Mouse (Mus musculus) CD4-positive naive resting alpha-beta T cell, adult 57 days (primary cell): ENCODE data around the gene Igflr1. TPM values are rescaled to one million over a fixed set of nuclear protein-coding genes. Genes with fewer than 3 reads are reported as not detected.

ENCODE experiments used
- total RNA-seq: library from RNA; stranded (reverse); gene quantifications from one replicate; pipeline ENCODE4 v1.2.4, GENCODE M21; 2023

Igflr1 gene
- total RNA-seq: 54.7 TPM

DNA sequence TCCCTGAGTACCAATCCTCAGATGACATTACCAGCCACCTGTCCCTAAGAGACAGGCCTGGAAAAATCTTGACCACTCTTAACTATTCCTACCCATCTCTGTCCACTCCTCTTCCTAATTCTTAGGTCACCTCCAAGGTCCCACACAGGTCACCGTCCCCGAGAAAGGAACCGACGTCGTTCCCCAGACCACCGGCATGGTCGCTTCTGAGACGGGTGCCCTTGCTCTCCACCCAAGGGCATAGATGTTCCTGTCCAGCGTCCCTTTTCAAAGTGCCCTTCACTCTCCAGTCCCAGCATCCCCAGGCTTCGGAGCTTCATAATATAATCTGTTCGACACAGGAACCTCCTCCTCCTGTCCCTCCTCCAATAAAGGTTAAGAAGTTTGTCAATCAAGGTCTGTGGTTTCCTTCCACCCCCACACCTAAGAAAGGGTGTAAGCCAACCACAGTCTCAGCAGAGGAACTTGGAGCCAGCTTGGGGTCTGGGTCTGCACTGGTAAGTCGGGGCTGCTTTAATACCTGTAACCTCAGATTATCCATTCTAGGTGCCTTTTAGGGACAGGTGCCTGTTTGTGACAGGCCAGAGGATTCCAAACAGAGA, at the start of gene Igflr1:
Gene Igflr1 (plus strand): TSS at position 458 of the 602 bp plus-strand sequence.

DNA sequence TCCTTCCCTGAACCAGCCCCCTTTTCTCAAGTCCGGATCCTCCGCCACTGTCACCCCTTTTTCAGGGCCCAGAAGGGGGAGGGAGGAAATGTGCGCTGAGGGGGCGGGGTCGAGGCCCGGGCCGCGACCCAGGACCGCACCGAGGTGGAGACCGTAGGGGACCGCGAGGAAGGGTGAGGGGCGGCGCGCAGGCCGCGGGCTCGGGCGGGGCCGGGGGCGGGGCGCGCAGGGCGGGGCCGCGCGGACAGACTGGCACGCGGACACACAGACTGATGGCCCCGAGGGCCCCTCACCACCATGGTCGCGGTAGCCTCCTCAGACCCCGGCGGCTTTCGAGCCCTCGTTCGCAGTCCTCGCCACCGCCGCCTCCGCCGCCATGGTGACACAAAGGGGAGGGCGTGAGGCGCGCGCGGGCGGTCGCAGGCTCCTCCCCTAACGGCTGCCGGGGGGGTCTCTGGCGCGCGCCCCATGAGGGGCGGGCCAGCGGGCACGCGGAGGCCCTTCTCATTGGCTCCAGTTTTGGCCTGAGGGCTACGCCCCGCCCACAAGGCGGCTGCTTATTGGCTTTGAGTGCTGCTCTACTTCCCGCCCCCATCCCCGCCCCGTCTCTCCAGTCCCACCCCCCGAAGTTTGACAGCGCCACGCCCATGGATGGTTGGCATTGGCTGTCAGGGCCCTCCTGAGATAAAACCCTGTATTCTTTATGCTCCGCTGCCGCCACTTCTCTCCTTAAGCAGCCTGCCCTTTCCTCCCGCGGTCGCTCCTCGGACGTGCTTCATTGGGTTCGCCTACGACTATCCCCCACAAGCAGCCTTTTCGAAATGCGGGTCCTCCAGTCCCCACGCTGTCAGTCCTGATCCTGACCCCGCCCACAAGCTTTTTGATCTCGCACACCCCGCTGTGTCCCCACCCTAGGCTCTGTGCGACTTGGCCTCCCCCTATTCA, 30.3 kb upstream of the Igflr1 start, which contains the start of gene Arhgap33:
Gene Arhgap33 (minus strand): TSS at position 428 of the 945 bp plus-strand sequence.

DNA sequence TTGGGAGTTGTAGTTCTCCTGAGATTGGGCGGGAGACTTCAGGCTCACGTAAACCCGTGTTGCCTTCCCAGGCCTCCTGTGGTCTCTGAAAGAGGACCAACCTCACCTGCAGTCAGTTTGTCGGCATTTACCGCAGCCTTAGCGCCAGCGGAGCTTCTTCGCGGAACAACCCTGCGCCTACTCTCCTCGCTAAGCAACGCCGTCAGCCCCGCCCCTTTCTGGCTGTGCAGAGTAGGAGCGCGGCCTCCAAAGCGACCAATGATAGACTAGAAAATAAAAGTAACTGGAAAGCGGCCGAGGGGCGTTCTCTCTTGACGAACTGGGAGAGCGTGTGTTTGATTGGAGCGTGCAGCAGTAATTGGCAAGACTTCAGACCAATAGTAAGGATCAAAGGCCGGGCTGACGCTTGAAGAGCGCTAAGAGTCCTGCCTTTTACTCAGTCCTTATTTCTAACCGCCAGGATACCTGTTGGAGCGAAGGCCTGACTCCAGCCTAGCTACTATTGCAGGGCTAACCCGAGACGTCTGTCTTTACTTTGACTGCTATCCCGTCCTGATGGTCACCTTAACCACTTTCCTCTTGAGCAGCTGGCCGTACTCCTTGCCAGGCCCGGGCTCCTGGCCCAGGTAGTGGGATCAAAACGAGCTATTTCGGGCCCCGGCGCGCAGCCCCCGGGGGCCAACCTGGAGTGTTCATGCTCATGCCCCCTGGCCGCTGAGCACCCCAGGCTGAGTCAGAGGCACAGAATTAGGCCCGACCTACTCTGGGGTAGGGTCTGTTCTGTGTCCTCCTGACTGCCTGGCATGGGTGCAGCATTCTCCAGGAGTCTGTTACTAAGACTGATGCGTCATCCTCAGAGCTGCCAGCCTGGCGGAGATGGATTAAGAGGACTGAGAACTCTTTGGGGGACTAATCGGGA, 12.9 kb upstream of the Igflr1 start, which contains the start of the genes Hspb6 and Proser3:
Gene Hspb6 (plus strand): TSS at position 77 of the 919 bp plus-strand sequence.
Gene Proser3 (minus strand): TSS at position 198 of the 919 bp plus-strand sequence.

GRCm38 (mm10) chr7:30559443-30559954, 5.7 kb upstream of the Igflr1 start, which contains the start of gene Lin37:
Gene Lin37 (minus strand): TSS chr7:30559838.

DNA sequence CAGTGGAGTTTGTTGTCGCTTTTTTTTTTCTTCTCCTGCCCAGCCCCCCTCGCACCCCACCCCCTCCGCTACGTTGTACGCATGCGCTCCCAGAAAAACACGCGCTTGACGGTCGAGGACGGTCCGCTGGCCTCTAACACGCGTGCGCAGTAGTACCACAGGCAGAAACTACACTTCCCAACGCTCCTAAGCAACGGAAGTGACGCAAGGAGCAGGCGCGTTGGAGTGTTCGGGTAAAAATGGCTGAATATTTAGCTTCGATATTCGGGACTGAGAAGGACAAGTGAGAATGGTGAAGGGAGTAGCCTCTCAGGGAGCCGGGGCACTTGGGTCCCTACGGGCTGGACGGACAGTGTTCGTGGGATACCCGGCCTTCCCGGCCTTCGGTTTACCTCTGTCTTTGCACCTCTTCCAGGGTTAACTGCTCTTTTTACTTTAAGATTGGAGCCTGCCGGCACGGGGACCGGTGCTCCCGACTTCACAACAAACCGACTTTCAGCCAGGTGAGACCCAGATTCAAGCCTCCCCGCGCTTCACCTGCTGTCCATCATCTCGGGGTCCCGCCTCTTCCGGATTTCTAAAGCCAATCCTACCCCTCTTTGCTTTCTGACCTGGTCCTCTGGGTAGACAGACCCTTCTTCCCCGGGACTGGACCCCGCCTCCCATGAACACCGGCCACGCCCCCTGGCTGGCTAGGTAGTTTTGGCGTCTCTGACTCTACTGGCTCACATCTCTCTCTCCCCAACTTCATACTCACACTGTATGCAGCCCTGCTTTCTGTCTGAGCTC, 1.9 kb upstream of the Igflr1 start, which contains the start of the genes U2af1l4, Gm49396 and Psenen:
Gene U2af1l4 (plus strand): TSS at position 185 of the 789 bp plus-strand sequence.
Gene Gm49396 (plus strand): TSS at position 228 of the 789 bp plus-strand sequence.
Gene Psenen (minus strand): TSS at position 511 of the 789 bp plus-strand sequence.

GRCm38 (mm10) chr7:30588676-30589434, 23.6 kb downstream of the Igflr1 start, which contains the start of gene Kmt2b:
Gene Kmt2b (minus strand): TSS chr7:30588726.

GRCm38 (mm10) chr7:30598786-30599185, 33.6 kb downstream of the Igflr1 start, which contains the start of gene Zbtb32:
Gene Zbtb32 (minus strand): TSS chr7:30598909.

DNA sequence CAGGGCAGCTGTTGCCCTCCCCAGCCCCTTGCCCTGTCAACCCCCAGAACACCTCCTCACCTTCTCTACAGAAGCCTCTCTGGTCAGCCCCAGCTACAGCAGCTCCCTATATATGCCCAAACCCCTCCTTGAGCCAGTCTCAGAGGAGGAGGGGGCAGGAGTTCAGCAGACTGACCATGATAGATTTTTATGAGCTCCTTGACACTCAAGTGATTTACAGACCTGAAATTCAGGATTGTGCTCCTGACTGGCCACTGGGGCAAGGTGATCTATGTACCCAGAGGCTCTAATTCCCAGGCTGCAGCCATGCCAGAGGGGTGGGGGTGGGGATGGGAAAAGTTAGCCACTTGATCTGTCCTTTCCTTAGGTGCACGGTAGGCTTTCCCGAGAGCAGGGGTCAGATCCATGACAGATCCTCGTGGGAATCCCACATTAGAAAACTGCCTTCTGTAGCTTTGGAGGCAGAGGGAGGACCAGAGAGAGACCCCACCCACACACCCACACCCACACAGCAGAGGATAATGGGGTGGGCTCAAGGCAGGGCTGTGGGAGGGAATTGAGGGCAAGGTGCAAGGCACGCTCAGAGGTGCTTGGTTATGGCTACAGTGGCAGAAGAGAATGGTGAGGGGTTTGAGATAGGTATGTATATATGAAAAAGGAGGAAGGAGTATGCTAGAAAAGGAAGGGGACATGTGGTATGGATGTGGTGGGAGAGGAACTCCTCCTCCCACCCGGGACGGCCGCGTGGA, 47.6 kb downstream of the Igflr1 start, which contains the start of gene Upk1a:
Gene Upk1a (minus strand): TSS at position 194 of the 749 bp plus-strand sequence.

Other genes with a start within 250 kb of the Igflr1 start
- gene E130208F15Rik, start 243.7 kb upstream of the Igflr1 start, total RNA-seq: 9.7 TPM
- gene Sdhaf1, start 241.5 kb upstream of the Igflr1 start, total RNA-seq: 14.8 TPM
- not detected for gene Lrfn3, start 202.7 kb upstream of the Igflr1 start, total RNA-seq
- 23.3 TPM for gene Tyrobp, start 151.7 kb upstream of the Igflr1 start, total RNA-seq
- gene Hcst, start 145.6 kb upstream of the Igflr1 start, total RNA-seq: 153 TPM
- gene Nfkbid, start 143.7 kb upstream of the Igflr1 start, total RNA-seq: 70.8 TPM
- gene Aplp1, start 119.9 kb upstream of the Igflr1 start, total RNA-seq: 2.9 TPM
- not detected for gene Kirrel2, start 107.7 kb upstream of the Igflr1 start, total RNA-seq
- gene Nphs1, start 107.1 kb upstream of the Igflr1 start, total RNA-seq: not detected
- not detected for gene Prodh2, start 71.8 kb upstream of the Igflr1 start, total RNA-seq
- gene Arhgap33, start 30.4 kb upstream of the Igflr1 start, total RNA-seq: 4.6 TPM
- gene Hspb6, start 13.2 kb upstream of the Igflr1 start, total RNA-seq: 3.4 TPM
- gene Proser3, start 13.1 kb upstream of the Igflr1 start, total RNA-seq: 13.1 TPM
- 46.5 TPM for gene Lin37, start 5.6 kb upstream of the Igflr1 start, total RNA-seq
- 83.1 TPM for gene U2af1l4, start 2.1 kb upstream of the Igflr1 start, total RNA-seq
- 23.5 TPM for gene Gm49396, start 2.1 kb upstream of the Igflr1 start, total RNA-seq
- gene Psenen, start 1.8 kb upstream of the Igflr1 start, total RNA-seq: 116 TPM
- gene Kmt2b, start 23.3 kb downstream of the Igflr1 start, total RNA-seq: 115 TPM
- 0.59 TPM for gene Zbtb32, start 33.5 kb downstream of the Igflr1 start, total RNA-seq
- 0.68 TPM for gene Upk1a, start 47.4 kb downstream of the Igflr1 start, total RNA-seq
- 196 TPM for gene Cox6b1, start 60.7 kb downstream of the Igflr1 start, total RNA-seq
- not detected for gene Etv2, start 70.4 kb downstream of the Igflr1 start, total RNA-seq
- 105 TPM for gene Rbm42, start 84.9 kb downstream of the Igflr1 start, total RNA-seq
- 22.8 TPM for gene Haus5, start 99.6 kb downstream of the Igflr1 start, total RNA-seq
- gene Pmis2, start 106.2 kb downstream of the Igflr1 start, total RNA-seq: not detected
- not detected for gene 2200002J24Rik, start 133.5 kb downstream of the Igflr1 start, total RNA-seq
- not detected for gene Atp4a, start 146.8 kb downstream of the Igflr1 start, total RNA-seq
- gene Tmem147, start 164.1 kb downstream of the Igflr1 start, total RNA-seq: 41.1 TPM
- not detected for gene Gapdhs, start 178.3 kb downstream of the Igflr1 start, total RNA-seq
- gene Sbsn, start 186.0 kb downstream of the Igflr1 start, total RNA-seq: 4.5 TPM
- gene Dmkn, start 198.3 kb downstream of the Igflr1 start, total RNA-seq: not detected
- not detected for gene Krtdap, start 222.5 kb downstream of the Igflr1 start, total RNA-seq